Mouse (Mus musculus): ENCODE measurements around the gene Eme1. TPM values are rescaled to one million over a fixed set of nuclear protein-coding genes. Genes with fewer than 3 reads are reported as not detected.

Eme1 gene
- polyA plus RNA-seq (2014; fragmentation: Nextera tagmentation; extraction: Ambion mirVana), result 10.2 and 11.7 TPM in 2 replicates

GRCm38 (mm10) chr11:94653663-94654436 is at the start of gene Eme1, which contains the start of gene Mrpl27:
Gene Eme1, minus strand, starts transcription at chr11:94653964.
Gene Mrpl27, plus strand, starts transcription at chr11:94653767.
- Histone ChIP-seq H3K4me1 (ENCODE audit: control insufficient read depth in 2 of 2, insufficient read depth in 2 of 2, low read length in 2 of 2) (peaks cover 0 to 4% of the 10 kb centered on the region in 2 experiments; a peak in 1 of 4 replicates), H3K9me3 (ENCODE audit: control insufficient read depth, low read length) (no peaks in the 10 kb centered on the region), H3K4me2 (ENCODE audit: low read length) (peak within 1 kb of the TSS; percentile 85), H3K9ac (ENCODE audit: low read length) (peak within 1 kb of the TSS; percentile 75), H3K27me3 (ENCODE audit: control insufficient read depth, insufficient read depth, low read length) (no peaks in the 10 kb centered on the region), H3K27ac (replicated peaks in 1 of 2; ENCODE audit: control insufficient read depth in 1 of 2, insufficient read depth in 1 of 2, low read depth in 2 of 2, low read length in 2 of 2) (peak within 1 kb of the TSS; percentile 93 to 98), H3K4me3 (ENCODE audit: control insufficient read depth in 1 of 2, insufficient read depth in 1 of 2, low read depth in 1 of 2, low read length in 2 of 2) (peak within 1 kb of the TSS; percentile 62 to 98), H3K36me3 (ENCODE audit: control insufficient read depth, insufficient read depth, low read length) (peaks cover 41% of the 10 kb centered on the region)
- 2% methylated on average over 32 of the region's 32 CpGs for WGBS
- peak; percentile 77 for ATAC-seq (ENCODE audit: insufficient number of reproducible peaks, insufficient read depth, low FRiP score, low read depth)

GRCm38 (mm10) chr11:94702216-94702610 is 48.4 kb upstream of the Eme1 start:
- Histone ChIP-seq H3K9me3 (ENCODE audit: control insufficient read depth, low read length) (no peaks in the 10 kb centered on the region), H3K36me3 (ENCODE audit: control insufficient read depth, insufficient read depth, low read length) (no peaks in the 10 kb centered on the region), H3K9ac (ENCODE audit: low read length) (no peak overlapping the region), H3K4me1 (ENCODE audit: control insufficient read depth in 2 of 2, insufficient read depth in 2 of 2, low read length in 2 of 2) (peaks cover 3 to 4% of the 10 kb centered on the region in 2 experiments; a peak in 2 of 4 replicates), H3K27ac (replicated peaks in 1 of 2; ENCODE audit: control insufficient read depth in 1 of 2, insufficient read depth in 1 of 2, low read depth in 2 of 2, low read length in 2 of 2) (no peak overlapping the region), H3K4me3 (ENCODE audit: control insufficient read depth in 1 of 2, insufficient read depth in 1 of 2, low read depth in 1 of 2, low read length in 2 of 2) (no peak overlapping the region), H3K4me2 (ENCODE audit: low read length) (no peak overlapping the region), H3K27me3 (ENCODE audit: control insufficient read depth, insufficient read depth, low read length) (no peaks in the 10 kb centered on the region)
- ATAC-seq (ENCODE audit: insufficient number of reproducible peaks, insufficient read depth, low FRiP score, low read depth), result no peak
- WGBS, result 66% methylated on average over 3 of the region's 3 CpGs

- Histone ChIP-seq H3K27me3 (ENCODE audit: control insufficient read depth, insufficient read depth, low read length) (no peaks in the 10 kb centered on the region), H3K4me3 (ENCODE audit: control insufficient read depth in 1 of 2, insufficient read depth in 1 of 2, low read depth in 1 of 2, low read length in 2 of 2) (no peak overlapping the region), H3K4me2 (ENCODE audit: low read length) (no peak overlapping the region), H3K27ac (replicated peaks in 1 of 2; ENCODE audit: control insufficient read depth in 1 of 2, insufficient read depth in 1 of 2, low read depth in 2 of 2, low read length in 2 of 2) (no peak overlapping the region), H3K4me1 (ENCODE audit: control insufficient read depth in 2 of 2, insufficient read depth in 2 of 2, low read length in 2 of 2) (peaks cover 3 to 4% of the 10 kb centered on the region in 2 experiments; a peak in 2 of 4 replicates), H3K9me3 (ENCODE audit: control insufficient read depth, low read length) (no peaks in the 10 kb centered on the region), H3K9ac (ENCODE audit: low read length) (no peak overlapping the region), H3K36me3 (ENCODE audit: control insufficient read depth, insufficient read depth, low read length) (no peaks in the 10 kb centered on the region)
- ATAC-seq (ENCODE audit: insufficient number of reproducible peaks, insufficient read depth, low FRiP score, low read depth), result no peak
- WGBS, result 63% methylated on average over 27 of the region's 27 CpGs
Measured at GRCm38 (mm10) chr11:94701401-94702215, 47.8 kb upstream of the Eme1 start.

- no peak overlapping the region for H3K4me2 ChIP-seq (ENCODE audit: low read length)
- H3K36me3 ChIP-seq (ENCODE audit: control insufficient read depth, insufficient read depth, low read length), result no peaks in the 10 kb centered on the region
- no peak overlapping the region for H3K4me3 ChIP-seq (ENCODE audit: control insufficient read depth in 1 of 2, insufficient read depth in 1 of 2, low read depth in 1 of 2, low read length in 2 of 2)
- no peaks in the 10 kb centered on the region for H3K9me3 ChIP-seq (ENCODE audit: control insufficient read depth, low read length)
- 90% methylated on average over 3 of the region's 3 CpGs for WGBS
- H3K4me1 ChIP-seq (ENCODE audit: control insufficient read depth in 2 of 2, insufficient read depth in 2 of 2, low read length in 2 of 2), result peaks cover 3 to 4% of the 10 kb centered on the region in 2 experiments; a peak in 2 of 4 replicates
- H3K27me3 ChIP-seq (ENCODE audit: control insufficient read depth, insufficient read depth, low read length), result no peaks in the 10 kb centered on the region
- H3K9ac ChIP-seq (ENCODE audit: low read length), result no peak overlapping the region
- ATAC-seq (ENCODE audit: insufficient number of reproducible peaks, insufficient read depth, low FRiP score, low read depth), result no peak
- H3K27ac ChIP-seq (replicated peaks in 1 of 2; ENCODE audit: control insufficient read depth in 1 of 2, insufficient read depth in 1 of 2, low read depth in 2 of 2, low read length in 2 of 2), result no peak overlapping the region
Measured at GRCm38 (mm10) chr11:94699399-94699798, 45.6 kb upstream of the Eme1 start.

- Histone ChIP-seq H3K4me1 (ENCODE audit: control insufficient read depth in 2 of 2, insufficient read depth in 2 of 2, low read length in 2 of 2) (peaks cover 3 to 4% of the 10 kb centered on the region in 2 experiments; a peak in 2 of 4 replicates), H3K36me3 (ENCODE audit: control insufficient read depth, insufficient read depth, low read length) (no peaks in the 10 kb centered on the region), H3K4me3 (ENCODE audit: control insufficient read depth in 1 of 2, insufficient read depth in 1 of 2, low read depth in 1 of 2, low read length in 2 of 2) (no peak overlapping the region), H3K27ac (replicated peaks in 1 of 2; ENCODE audit: control insufficient read depth in 1 of 2, insufficient read depth in 1 of 2, low read depth in 2 of 2, low read length in 2 of 2) (no peak overlapping the region), H3K4me2 (ENCODE audit: low read length) (no peak overlapping the region), H3K27me3 (ENCODE audit: control insufficient read depth, insufficient read depth, low read length) (no peaks in the 10 kb centered on the region), H3K9ac (ENCODE audit: low read length) (no peak overlapping the region), H3K9me3 (ENCODE audit: control insufficient read depth, low read length) (no peaks in the 10 kb centered on the region)
- ATAC-seq (ENCODE audit: insufficient number of reproducible peaks, insufficient read depth, low FRiP score, low read depth), result no peak
- WGBS, result 43% methylated on average over 13 of the region's 13 CpGs
Measured at GRCm38 (mm10) chr11:94697703-94698464, 44.1 kb upstream of the Eme1 start.

- Histone ChIP-seq H3K27ac (replicated peaks in 1 of 2; ENCODE audit: control insufficient read depth in 1 of 2, insufficient read depth in 1 of 2, low read depth in 2 of 2, low read length in 2 of 2) (no peak overlapping the region), H3K4me3 (ENCODE audit: control insufficient read depth in 1 of 2, insufficient read depth in 1 of 2, low read depth in 1 of 2, low read length in 2 of 2) (no peak overlapping the region), H3K9ac (ENCODE audit: low read length) (no peak overlapping the region), H3K4me2 (ENCODE audit: low read length) (no peak overlapping the region), H3K9me3 (ENCODE audit: control insufficient read depth, low read length) (no peaks in the 10 kb centered on the region), H3K4me1 (ENCODE audit: control insufficient read depth in 2 of 2, insufficient read depth in 2 of 2, low read length in 2 of 2) (peaks cover 3 to 4% of the 10 kb centered on the region in 2 experiments; a peak in 2 of 4 replicates), H3K27me3 (ENCODE audit: control insufficient read depth, insufficient read depth, low read length) (no peaks in the 10 kb centered on the region), H3K36me3 (ENCODE audit: control insufficient read depth, insufficient read depth, low read length) (no peaks in the 10 kb centered on the region)
- no peak for ATAC-seq (ENCODE audit: insufficient number of reproducible peaks, insufficient read depth, low FRiP score, low read depth)
- WGBS, result 88% methylated on average over 2 of the region's 2 CpGs
Measured at GRCm38 (mm10) chr11:94697140-94697539, 43.4 kb upstream of the Eme1 start.

GRCm38 (mm10) chr11:94695508-94695907 is 41.7 kb upstream of the Eme1 start:
- no peak overlapping the region for H3K4me3 ChIP-seq (ENCODE audit: control insufficient read depth in 1 of 2, insufficient read depth in 1 of 2, low read depth in 1 of 2, low read length in 2 of 2)
- H3K36me3 ChIP-seq (ENCODE audit: control insufficient read depth, insufficient read depth, low read length), result no peaks in the 10 kb centered on the region
- no peak overlapping the region for H3K27ac ChIP-seq (replicated peaks in 1 of 2; ENCODE audit: control insufficient read depth in 1 of 2, insufficient read depth in 1 of 2, low read depth in 2 of 2, low read length in 2 of 2)
- no peaks in the 10 kb centered on the region for H3K27me3 ChIP-seq (ENCODE audit: control insufficient read depth, insufficient read depth, low read length)
- H3K9ac ChIP-seq (ENCODE audit: low read length), result no peak overlapping the region
- no peaks in the 10 kb centered on the region for H3K9me3 ChIP-seq (ENCODE audit: control insufficient read depth, low read length)
- peaks cover under 1 to 4% of the 10 kb centered on the region in 2 experiments; a peak in 2 of 4 replicates for H3K4me1 ChIP-seq (ENCODE audit: control insufficient read depth in 2 of 2, insufficient read depth in 2 of 2, low read length in 2 of 2)
- WGBS, result 64% methylated on average over 6 of the region's 6 CpGs
- ATAC-seq (ENCODE audit: insufficient number of reproducible peaks, insufficient read depth, low FRiP score, low read depth), result no peak
- no peak overlapping the region for H3K4me2 ChIP-seq (ENCODE audit: low read length)
